Mouse (Mus musculus) stomach, postnatal 0 days (tissue): ENCODE results near the gene Ly6g6c.

Experiments used
- CTCF ChIP-seq: IDR thresholded peaks from 2 replicates; pipeline ENCODE4 v1.5.1; 2016; ENCODE audit warnings: antibody characterized with exemption, low read depth, mild to moderate bottlenecking, moderate library complexity
- EP300 ChIP-seq: optimal IDR thresholded peaks from 2 replicates; pipeline ENCODE3; 2016; ENCODE audit warnings: antibody characterized with exemption

GRCm38 (mm10) chr17:35074097-35074496 lies 8.9 kb downstream of the Ly6g6c start:
- TF ChIP-seq EP300 (no peak), CTCF (no peak)
